Mouse (Mus musculus) thymus, adult 2 months (tissue): ENCODE measurements around the gene Tmsb15b1.
"Not testable (repeated sequence)": the region's sequence is repeated elsewhere in the genome, so short reads cannot be mapped to it uniquely, and the experiment has no call there.

Experiments
- CTCF ChIP-seq: fragments of 200-500 bp; IDR thresholded peaks from 2 replicates; pipeline ENCODE4 v1.5.1; 2012; ENCODE audit warnings: mild to moderate bottlenecking, control low read depth, low read length, moderate library complexity, borderline replicate concordance; ENCODE audit not compliant: control insufficient read depth, poor library complexity, insufficient read depth; ENCODE audit errors: extremely low read depth
- POLR2A ChIP-seq: fragments of 200-500 bp; IDR thresholded peaks from 2 replicates; pipeline ENCODE4 v1.6.1; 2012; ENCODE audit warnings: mild to moderate bottlenecking, low read length, control low read depth, moderate library complexity; ENCODE audit not compliant: control insufficient read depth, poor library complexity, insufficient read depth; ENCODE audit errors: extremely low read depth

DNA sequence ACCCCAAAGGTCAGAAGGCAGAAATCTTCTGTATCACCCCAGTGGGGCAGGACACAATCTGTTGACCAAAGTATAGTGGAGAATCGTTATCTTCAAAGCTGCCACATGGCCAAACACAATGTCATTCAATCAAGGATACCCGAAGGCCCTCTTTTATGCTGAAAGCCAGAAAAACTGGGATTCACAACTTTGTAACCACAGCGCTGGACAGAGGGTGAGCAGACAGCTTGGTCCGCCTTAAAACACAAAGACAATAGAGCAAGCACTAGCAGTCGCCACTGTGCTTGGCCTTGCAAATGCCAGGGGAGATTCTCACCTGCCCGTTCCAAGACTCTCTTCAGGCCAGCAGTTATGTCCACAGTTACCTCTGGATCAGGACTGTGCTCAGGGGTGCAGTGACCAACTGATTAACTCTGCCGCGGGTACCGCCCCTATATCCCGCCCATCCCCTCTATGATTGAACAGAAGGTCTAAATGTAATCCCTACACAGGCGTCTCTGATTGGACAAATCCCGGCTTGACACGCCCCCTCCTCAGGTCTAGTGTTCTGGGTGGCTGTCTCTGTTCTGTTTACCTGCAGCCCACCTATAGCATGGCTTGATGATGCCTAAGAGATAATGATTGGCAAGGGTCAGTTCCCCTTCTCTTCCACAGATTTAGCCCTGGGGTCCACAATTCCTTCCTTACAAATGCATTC is 18.9 kb downstream of the Tmsb15b1 start:
- TF ChIP-seq POLR2A, CTCF: not testable (repeated sequence)
